Mouse (Mus musculus): ENCODE results near the gene Pola2. TPM values are rescaled to one million over a fixed set of nuclear protein-coding genes. Genes with fewer than 3 reads are reported as not detected.

The Pola2 gene
- polyA plus RNA-seq, 1 experiment: 115 TPM

GRCm38 (mm10) chr19:5927532-5927931 lies 36.5 kb downstream of the Pola2 start:
- H3K27me3 ChIP-seq (ENCODE audit: control insufficient read depth, insufficient read depth, low read length): no peaks in the 10 kb centered on the region
- H3K4me1 ChIP-seq (replicated peaks; ENCODE audit: control insufficient read depth, insufficient read depth, low read length): peaks cover 23% of the 10 kb centered on the region
- WGBS: 85% methylated on average over 8 of the region's 8 CpGs
- TF ChIP-seq CTCF (IDR thresholded peaks at IDR 0.05; ENCODE audit: borderline replicate concordance, control insufficient read depth, extremely low read depth, insufficient read depth, low read length, poor library complexity): no peak
- TF ChIP-seq POLR2A (IDR thresholded peaks at IDR 0.05; ENCODE audit: control insufficient read depth, extremely low read depth, insufficient read depth, low read length, poor library complexity): no peak
- H3K36me3 ChIP-seq (ENCODE audit: control insufficient read depth, insufficient read depth, low read length): no peaks in the 10 kb centered on the region
- no peak overlapping the region for H3K4me3 ChIP-seq (ENCODE audit: control insufficient read depth, insufficient read depth, low read length)
- no peak overlapping the region for H3K27ac ChIP-seq (ENCODE audit: control insufficient read depth, insufficient read depth, low read length)
- no peak for DNase-seq

- TF ChIP-seq POLR2A (IDR thresholded peaks at IDR 0.05; ENCODE audit: control insufficient read depth, extremely low read depth, insufficient read depth, low read length, poor library complexity): no peak
- H3K36me3 ChIP-seq (ENCODE audit: control insufficient read depth, insufficient read depth, low read length): no peaks in the 10 kb centered on the region
- DNase-seq: no peak
- WGBS: 88% methylated on average over 11 of the region's 11 CpGs
- no peak overlapping the region for H3K4me3 ChIP-seq (ENCODE audit: control insufficient read depth, insufficient read depth, low read length)
- no peaks in the 10 kb centered on the region for H3K27me3 ChIP-seq (ENCODE audit: control insufficient read depth, insufficient read depth, low read length)
- H3K27ac ChIP-seq (ENCODE audit: control insufficient read depth, insufficient read depth, low read length): no peak overlapping the region
- peaks cover 23% of the 10 kb centered on the region for H3K4me1 ChIP-seq (replicated peaks; ENCODE audit: control insufficient read depth, insufficient read depth, low read length)
Measured at GRCm38 (mm10) chr19:5927026-5927425, 37.0 kb downstream of the Pola2 start.

GRCm38 (mm10) chr19:5925311-5925855 lies 38.6 kb downstream of the Pola2 start:
- WGBS: 38% methylated on average over 11 of the region's 11 CpGs
- Histone ChIP-seq H3K27me3 (ENCODE audit: control insufficient read depth, insufficient read depth, low read length) (no peaks in the 10 kb centered on the region), H3K4me1 (replicated peaks; ENCODE audit: control insufficient read depth, insufficient read depth, low read length) (peaks cover 20% of the 10 kb centered on the region), H3K36me3 (ENCODE audit: control insufficient read depth, insufficient read depth, low read length) (no peaks in the 10 kb centered on the region), H3K27ac (ENCODE audit: control insufficient read depth, insufficient read depth, low read length) (no peak overlapping the region), H3K4me3 (ENCODE audit: control insufficient read depth, insufficient read depth, low read length) (no peak overlapping the region)
- DNase-seq: no peak
- TF ChIP-seq CTCF (IDR thresholded peaks at IDR 0.05; ENCODE audit: borderline replicate concordance, control insufficient read depth, extremely low read depth, insufficient read depth, low read length, poor library complexity) (no peak), POLR2A (IDR thresholded peaks at IDR 0.05; ENCODE audit: control insufficient read depth, extremely low read depth, insufficient read depth, low read length, poor library complexity) (no peak)

- Histone ChIP-seq H3K36me3 (ENCODE audit: control insufficient read depth, insufficient read depth, low read length) (no peaks in the 10 kb centered on the region), H3K27ac (ENCODE audit: control insufficient read depth, insufficient read depth, low read length) (no peak within 1 kb of the TSS), H3K27me3 (ENCODE audit: control insufficient read depth, insufficient read depth, low read length) (no peaks in the 10 kb centered on the region), H3K4me3 (ENCODE audit: control insufficient read depth, insufficient read depth, low read length) (peak within 1 kb of the TSS; percentile 53), H3K4me1 (replicated peaks; ENCODE audit: control insufficient read depth, insufficient read depth, low read length) (peaks cover 20% of the 10 kb centered on the region)
- peak; percentile 94 for DNase-seq
- TF ChIP-seq POLR2A (IDR thresholded peaks at IDR 0.05; ENCODE audit: control insufficient read depth, extremely low read depth, insufficient read depth, low read length, poor library complexity): no peak
- TF ChIP-seq CTCF (IDR thresholded peaks at IDR 0.05; ENCODE audit: borderline replicate concordance, control insufficient read depth, extremely low read depth, insufficient read depth, low read length, poor library complexity): no peak
- WGBS: 2% methylated on average over 18 of the region's 18 CpGs
Measured at GRCm38 (mm10) chr19:5924713-5925093, 39.3 kb downstream of the Pola2 start, which contains the start of gene Cdc42ep2. Gene Cdc42ep2 (minus strand): TSS chr19:5924816.

GRCm38 (mm10) chr19:5923990-5924712 lies 39.9 kb downstream of the Pola2 start:
- WGBS: under 1% methylated on average over 38 of the region's 38 CpGs
- H3K4me1 ChIP-seq (replicated peaks; ENCODE audit: control insufficient read depth, insufficient read depth, low read length): peaks cover 20% of the 10 kb centered on the region
- H3K27ac ChIP-seq (ENCODE audit: control insufficient read depth, insufficient read depth, low read length): no peak overlapping the region
- no peaks in the 10 kb centered on the region for H3K27me3 ChIP-seq (ENCODE audit: control insufficient read depth, insufficient read depth, low read length)
- H3K36me3 ChIP-seq (ENCODE audit: control insufficient read depth, insufficient read depth, low read length): no peaks in the 10 kb centered on the region
- 0 out of 2 replicates have a peak, but pooled peaks have one; percentile 17 for TF ChIP-seq POLR2A (IDR thresholded peaks at IDR 0.05; ENCODE audit: control insufficient read depth, extremely low read depth, insufficient read depth, low read length, poor library complexity)
- TF ChIP-seq CTCF (IDR thresholded peaks at IDR 0.05; ENCODE audit: borderline replicate concordance, control insufficient read depth, extremely low read depth, insufficient read depth, low read length, poor library complexity): peak; percentile 88
- peak; percentile 92 for DNase-seq
- H3K4me3 ChIP-seq (ENCODE audit: control insufficient read depth, insufficient read depth, low read length): peak overlapping the region; percentile 53

- H3K4me1 ChIP-seq (replicated peaks; ENCODE audit: control insufficient read depth, insufficient read depth, low read length): peaks cover 20% of the 10 kb centered on the region
- no peaks in the 10 kb centered on the region for H3K36me3 ChIP-seq (ENCODE audit: control insufficient read depth, insufficient read depth, low read length)
- no peak for TF ChIP-seq CTCF (IDR thresholded peaks at IDR 0.05; ENCODE audit: borderline replicate concordance, control insufficient read depth, extremely low read depth, insufficient read depth, low read length, poor library complexity)
- TF ChIP-seq POLR2A (IDR thresholded peaks at IDR 0.05; ENCODE audit: control insufficient read depth, extremely low read depth, insufficient read depth, low read length, poor library complexity): no peak
- H3K4me3 ChIP-seq (ENCODE audit: control insufficient read depth, insufficient read depth, low read length): no peak overlapping the region
- H3K27ac ChIP-seq (ENCODE audit: control insufficient read depth, insufficient read depth, low read length): no peak overlapping the region
- H3K27me3 ChIP-seq (ENCODE audit: control insufficient read depth, insufficient read depth, low read length): no peaks in the 10 kb centered on the region
- no peak for DNase-seq
- 98% methylated on average over 3 of the region's 3 CpGs for WGBS
Measured at GRCm38 (mm10) chr19:5922963-5923362, 41.0 kb downstream of the Pola2 start.

Data from thymus, adult 2 months (tissue).